Mouse (Mus musculus): Measurements from ENCODE around the gene Fam228a.

DNA sequence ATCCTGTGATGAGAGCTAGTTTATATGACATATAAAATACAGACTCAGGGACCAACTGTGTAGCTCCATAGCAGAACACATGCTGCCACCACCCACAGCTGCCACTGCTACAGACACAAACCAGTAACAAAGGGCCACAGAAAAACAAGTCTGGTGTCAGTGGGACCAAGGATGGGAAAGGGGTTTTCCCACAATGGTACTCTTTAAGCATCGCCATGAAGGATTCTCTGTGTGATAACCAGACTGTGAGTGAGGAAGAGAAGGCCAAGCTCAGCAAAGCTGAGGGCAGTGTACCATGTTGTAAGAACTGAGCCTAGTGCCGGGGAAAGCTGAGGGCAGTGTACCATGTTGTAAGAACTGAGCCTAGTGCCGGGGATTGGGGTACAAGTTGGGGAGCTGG, 47.0 kb downstream of the Fam228a start:
- TF ChIP-seq POLR2A (IDR thresholded peaks at IDR 0.05; ENCODE audit: extremely low read depth, insufficient read depth, low read length): no peak
- TF ChIP-seq CTCF (IDR thresholded peaks at IDR 0.05; ENCODE audit: low read depth, low read length): no peak
